Mouse (Mus musculus): ENCODE data around the gene Tctex1d4. TPM values are rescaled to one million over a fixed set of nuclear protein-coding genes. Genes with fewer than 3 reads are reported as not detected.
A peak's percentile ranks its signal among the peaks of the same experiment; 100 is the strongest.

Tctex1d4 gene
- total RNA-seq, 2 experiments from 2014 or later = not detected

GRCm38 (mm10) chr4:117122209-117122608, 4.4 kb upstream of the Tctex1d4 start:
- intact Hi-C loops (cut with DNase I) = no loop called here
- Histone ChIP-seq H3K4me3 (no peak overlapping the region), H3K27ac (no peak overlapping the region)
- no peak for TF ChIP-seq CTCF (IDR thresholded peaks at IDR 0.05)
- no peak for DNase-seq (ENCODE audit: extremely low spot score in 1 of 2, low spot score in 2 of 2)

GRCm38 (mm10) chr4:117123546-117124217, 2.9 kb upstream of the Tctex1d4 start:
- no peak for TF ChIP-seq CTCF (IDR thresholded peaks at IDR 0.05)
- Histone ChIP-seq H3K27ac (no peak overlapping the region), H3K4me3 (no peak overlapping the region)
- intact Hi-C loops (cut with DNase I) = no loop called here
- DNase-seq (ENCODE audit: extremely low spot score in 1 of 2, low spot score in 2 of 2) = no peak

GRCm38 (mm10) chr4:117124218-117124517, 2.4 kb upstream of the Tctex1d4 start:
- Histone ChIP-seq H3K4me3 (no peak overlapping the region), H3K27ac (peak overlapping the region; percentile 98)

GRCm38 (mm10) chr4:117124518-117125347, 1.9 kb upstream of the Tctex1d4 start:
- no peak for DNase-seq (ENCODE audit: extremely low spot score in 1 of 2, low spot score in 2 of 2)
- TF ChIP-seq CTCF (IDR thresholded peaks at IDR 0.05) = no peak
- intact Hi-C loops (cut with DNase I) = no loop called here
- Histone ChIP-seq H3K4me3 (no peak overlapping the region), H3K27ac (peak overlapping the region; percentile 98)

More at GRCm38 (mm10) chr4:117124218-117124517, 2.4 kb upstream of the Tctex1d4 start:
- intact Hi-C loops (cut with DNase I) = no loop called here
- TF ChIP-seq CTCF (IDR thresholded peaks at IDR 0.05) = no peak
- DNase-seq (ENCODE audit: extremely low spot score in 1 of 2, low spot score in 2 of 2) = no peak

GRCm38 (mm10) chr4:117125348-117125909, 1.2 kb upstream of the Tctex1d4 start, which contains the start of gene Btbd19:
TSS of gene Btbd19 (minus strand) at chr4:117125725.
- Histone ChIP-seq H3K27ac (peak within 1 kb of the TSS; percentile 98), H3K4me3 (no peak within 1 kb of the TSS)
- intact Hi-C loops (cut with DNase I) = no loop called here
- TF ChIP-seq CTCF (IDR thresholded peaks at IDR 0.05) = no peak
- peak; percentile 67 to 70 for DNase-seq (ENCODE audit: extremely low spot score in 1 of 2, low spot score in 2 of 2)

GRCm38 (mm10) chr4:117125910-117126674, 502 bp upstream of the Tctex1d4 start:
- intact Hi-C loops (cut with DNase I) = no loop called here
- no peak for DNase-seq (ENCODE audit: extremely low spot score in 1 of 2, low spot score in 2 of 2)

GRCm38 (mm10) chr4:117127991-117128686, 1.5 kb downstream of the Tctex1d4 start:
- TF ChIP-seq CTCF (IDR thresholded peaks at IDR 0.05) = no peak
- DNase-seq (ENCODE audit: extremely low spot score in 1 of 2, low spot score in 2 of 2) = no peak
- no peak overlapping the region for H3K27ac ChIP-seq
- intact Hi-C loops (cut with DNase I) = no loop called here
- no peak overlapping the region for H3K4me3 ChIP-seq

More at GRCm38 (mm10) chr4:117125910-117126674, 502 bp upstream of the Tctex1d4 start:
- H3K27ac ChIP-seq = peak overlapping the region; percentile 98
- TF ChIP-seq CTCF (IDR thresholded peaks at IDR 0.05) = no peak
- H3K4me3 ChIP-seq = no peak overlapping the region

- Histone ChIP-seq H3K27ac (no peak overlapping the region), H3K4me3 (no peak overlapping the region)
- intact Hi-C loops (cut with DNase I) = loop anchor here (5.0 kb wide), 1 partner anchor 308 kb away; the partner anchor contains the start of gene Hpdl
- TF ChIP-seq CTCF (IDR thresholded peaks at IDR 0.05) = no peak
- no peak for DNase-seq (ENCODE audit: extremely low spot score in 1 of 2, low spot score in 2 of 2)
Measured at GRCm38 (mm10) chr4:117130790-117131189, 4.2 kb downstream of the Tctex1d4 start.

- intact Hi-C loops (cut with DNase I) = loop anchor here (5.0 kb wide), 1 partner anchor 309 kb away; the partner anchor contains the start of gene Hpdl
- 0 out of 2 replicates have a peak overlapping the region, but pooled peaks have one; percentile 1 for H3K27ac ChIP-seq
- no peak for DNase-seq (ENCODE audit: extremely low spot score in 1 of 2, low spot score in 2 of 2)
- TF ChIP-seq CTCF (IDR thresholded peaks at IDR 0.05) = no peak
- H3K4me3 ChIP-seq = no peak overlapping the region
Measured at GRCm38 (mm10) chr4:117131198-117131597, 4.6 kb downstream of the Tctex1d4 start.

GRCm38 (mm10) chr4:117131890-117132793, 5.5 kb downstream of the Tctex1d4 start:
- peak overlapping the region; percentile 45; the same call in 1 of the 2 replicates for H3K27ac ChIP-seq
- intact Hi-C loops (cut with DNase I) = loop anchor here (5.0 kb wide), 1 partner anchor 310 kb away; the partner anchor contains the start of gene Hpdl

More at GRCm38 (mm10) chr4:117131890-117132793, 5.5 kb downstream of the Tctex1d4 start:
- DNase-seq (ENCODE audit: extremely low spot score in 1 of 2, low spot score in 2 of 2) = no peak
- TF ChIP-seq CTCF (IDR thresholded peaks at IDR 0.05) = no peak
- H3K4me3 ChIP-seq = peak overlapping the region; percentile 73

Measured in left cerebral cortex, adult 2 months (tissue).